Mouse (Mus musculus): ENCODE measurements around the gene Sptbn1. TPM values are rescaled to one million over a fixed set of nuclear protein-coding genes. Genes with fewer than 3 reads are reported as not detected.

The Sptbn1 gene
- polyA plus RNA-seq, 1 experiment from 2014 or later: 220 TPM

DNA sequence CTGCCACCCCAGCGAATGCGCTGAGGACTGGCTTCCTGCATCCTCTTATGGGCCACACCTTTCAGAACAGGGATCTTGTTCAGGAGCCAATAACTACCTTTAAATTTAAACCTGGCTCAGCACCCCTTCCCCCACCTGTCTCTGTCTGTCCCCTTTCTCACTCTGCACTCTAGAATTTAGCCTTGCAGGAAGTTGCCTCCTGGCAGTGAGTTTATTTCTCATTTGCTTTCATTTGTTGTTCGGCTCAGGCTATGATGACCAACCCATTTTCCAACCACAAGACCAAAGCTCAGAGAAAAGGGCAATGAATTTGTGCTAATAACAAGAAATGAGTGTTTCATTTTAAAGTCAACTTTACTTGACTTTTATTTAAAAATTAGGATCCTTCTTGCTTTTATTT is 77.9 kb downstream of the Sptbn1 start:
- no peak for ATAC-seq
- Histone ChIP-seq H3K4me1 (ENCODE audit: insufficient read depth, low read depth, low read length) (peaks cover 5% of the 10 kb centered on the region; the same call in 1 of the 2 replicates), H3K9me3 (ENCODE audit: low read length) (no peaks in the 10 kb centered on the region), H3K27ac (ENCODE audit: low read length) (no peak overlapping the region), H3K36me3 (ENCODE audit: insufficient read depth, low read length) (peaks cover 5% of the 10 kb centered on the region; the same call in 1 of the 2 replicates), H3K4me3 (ENCODE audit: low read depth, low read length) (no peak overlapping the region), H3K4me2 (replicated peaks; ENCODE audit: low read depth, low read length) (no peak overlapping the region), H3K27me3 (replicated peaks; ENCODE audit: insufficient read depth, low read length) (no peaks in the 10 kb centered on the region), H3K9ac (replicated peaks; ENCODE audit: low read depth) (no peak overlapping the region)
- DNase-seq (ENCODE audit: low spot score): no peak
- no peak for TF ChIP-seq EP300 (IDR thresholded peaks at IDR 0.05)
- TF ChIP-seq CTCF (IDR thresholded peaks at IDR 0.05): no peak
- WGBS: 75% methylated on average over 3 of the region's 3 CpGs

DNA sequence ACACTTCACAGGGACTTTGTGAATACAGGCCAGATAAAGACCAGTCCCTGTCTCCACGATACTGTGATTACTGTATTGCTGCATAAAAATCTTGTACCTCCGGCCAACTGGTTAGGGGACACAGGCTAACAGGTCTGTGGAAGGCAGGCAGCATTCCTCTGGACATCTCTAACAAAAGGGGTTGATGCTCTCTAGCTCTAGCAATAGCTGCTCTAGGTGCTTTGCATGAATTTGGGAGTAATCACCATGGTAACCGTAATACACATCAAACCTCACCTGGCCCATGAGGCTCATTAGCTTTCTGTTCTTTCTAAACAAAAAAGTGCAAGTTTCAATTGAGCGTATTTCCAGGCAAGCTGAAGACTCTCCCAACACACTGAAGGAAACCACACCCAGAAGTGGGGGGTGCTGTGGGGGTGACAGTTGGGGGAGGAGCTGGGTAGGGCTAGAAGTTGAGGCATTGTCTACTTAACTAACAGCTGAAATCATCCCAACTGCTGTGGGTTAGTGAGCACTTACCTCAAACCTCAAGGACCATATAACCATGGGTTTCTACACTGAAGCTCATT is 81.0 kb downstream of the Sptbn1 start:
- WGBS: 66% methylated on average over 4 of the region's 4 CpGs
- H3K27ac ChIP-seq (ENCODE audit: low read length): peak overlapping the region; percentile 26; the same call in 1 of the 2 replicates

DNA sequence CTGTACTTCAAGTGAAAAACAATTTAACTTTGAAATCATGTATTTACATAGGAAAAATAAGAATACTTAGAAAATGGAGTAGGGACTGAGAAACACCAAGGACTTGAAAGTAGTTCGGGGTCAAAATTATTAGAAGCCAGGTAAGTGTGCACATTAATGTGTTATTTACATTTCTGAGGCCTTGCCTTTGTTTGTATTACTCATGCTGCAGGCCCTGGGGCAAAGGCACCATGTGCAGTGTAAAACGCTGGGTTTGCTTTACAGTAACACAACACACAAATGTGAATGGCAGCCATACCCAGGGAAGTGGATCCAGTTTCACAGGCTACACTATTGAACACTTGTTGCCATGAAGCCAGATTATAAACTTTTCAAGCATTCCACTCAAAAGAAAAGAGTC is 83.4 kb downstream of the Sptbn1 start:
- WGBS: 48% methylated on average over 2 of the region's 2 CpGs
- TF ChIP-seq EP300 (IDR thresholded peaks at IDR 0.05) (no peak), CTCF (IDR thresholded peaks at IDR 0.05) (no peak)

More for the DNA sequence above, 81.0 kb downstream of the Sptbn1 start:
- Histone ChIP-seq H3K9ac (replicated peaks; ENCODE audit: low read depth) (no peak overlapping the region), H3K4me1 (ENCODE audit: insufficient read depth, low read depth, low read length) (peaks cover 12% of the 10 kb centered on the region; the same call in 1 of the 2 replicates), H3K9me3 (ENCODE audit: low read length) (no peaks in the 10 kb centered on the region), H3K27me3 (replicated peaks; ENCODE audit: insufficient read depth, low read length) (no peaks in the 10 kb centered on the region), H3K4me2 (replicated peaks; ENCODE audit: low read depth, low read length) (no peak overlapping the region), H3K36me3 (ENCODE audit: insufficient read depth, low read length) (peaks cover 5% of the 10 kb centered on the region; the same call in 1 of the 2 replicates), H3K4me3 (ENCODE audit: low read depth, low read length) (no peak overlapping the region)
- ATAC-seq: peak; percentile 27
- DNase-seq (ENCODE audit: low spot score): peak; percentile 30
- no peak for TF ChIP-seq CTCF (IDR thresholded peaks at IDR 0.05)
- TF ChIP-seq EP300 (IDR thresholded peaks at IDR 0.05): no peak

DNA sequence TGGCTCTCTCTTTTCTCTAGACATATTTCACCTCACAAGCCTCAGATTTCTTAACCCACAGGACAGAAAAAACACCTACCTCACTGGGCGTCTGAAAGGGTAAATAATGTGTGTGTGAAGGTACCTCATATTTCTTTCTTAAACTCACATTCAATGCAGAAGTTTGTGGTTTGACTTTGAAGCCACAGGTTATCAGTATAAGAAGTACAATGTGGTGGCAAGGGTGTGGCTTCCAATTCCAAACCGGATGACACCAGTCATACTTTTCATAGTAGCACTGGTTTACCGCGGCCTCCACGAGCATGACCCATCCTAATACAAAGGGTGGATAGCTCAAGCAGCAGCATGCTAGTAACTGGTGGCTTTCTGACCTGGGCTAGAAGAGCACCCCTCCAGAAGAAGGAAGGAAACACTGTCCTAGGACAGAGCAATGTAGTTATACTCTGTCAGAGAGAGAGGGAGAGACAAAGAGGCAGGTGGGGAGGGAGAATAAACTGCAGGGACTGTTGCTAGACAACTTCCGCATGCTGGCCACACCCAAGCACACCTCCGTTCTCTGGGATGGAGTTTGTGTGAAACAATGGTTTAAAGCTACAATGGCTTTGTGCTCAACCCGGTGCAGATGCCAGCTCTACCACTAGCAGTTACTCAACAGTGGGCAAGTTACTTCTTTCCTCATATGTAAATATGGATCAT is 85.1 kb downstream of the Sptbn1 start:
- Histone ChIP-seq H3K4me1 (ENCODE audit: insufficient read depth, low read depth, low read length) (peaks cover 16% of the 10 kb centered on the region; the same call in 1 of the 2 replicates), H3K36me3 (ENCODE audit: insufficient read depth, low read length) (no peaks in the 10 kb centered on the region), H3K4me2 (replicated peaks; ENCODE audit: low read depth, low read length) (no peak overlapping the region), H3K9me3 (ENCODE audit: low read length) (no peaks in the 10 kb centered on the region), H3K27me3 (replicated peaks; ENCODE audit: insufficient read depth, low read length) (no peaks in the 10 kb centered on the region), H3K27ac (ENCODE audit: low read length) (no peak overlapping the region), H3K4me3 (ENCODE audit: low read depth, low read length) (no peak overlapping the region), H3K9ac (replicated peaks; ENCODE audit: low read depth) (no peak overlapping the region)
- TF ChIP-seq CTCF (IDR thresholded peaks at IDR 0.05) (no peak), EP300 (IDR thresholded peaks at IDR 0.05) (no peak)
- peak; percentile 48 for ATAC-seq
- no peak for DNase-seq (ENCODE audit: low spot score)
- WGBS: 53% methylated on average over 8 of the region's 8 CpGs

More for the DNA sequence above, 83.4 kb downstream of the Sptbn1 start:
- Histone ChIP-seq H3K36me3 (ENCODE audit: insufficient read depth, low read length) (no peaks in the 10 kb centered on the region), H3K4me1 (ENCODE audit: insufficient read depth, low read depth, low read length) (peaks cover 16% of the 10 kb centered on the region; the same call in 1 of the 2 replicates), H3K27ac (ENCODE audit: low read length) (peak overlapping the region; percentile 62), H3K9ac (replicated peaks; ENCODE audit: low read depth) (no peak overlapping the region), H3K4me2 (replicated peaks; ENCODE audit: low read depth, low read length) (no peak overlapping the region), H3K9me3 (ENCODE audit: low read length) (no peaks in the 10 kb centered on the region), H3K27me3 (replicated peaks; ENCODE audit: insufficient read depth, low read length) (no peaks in the 10 kb centered on the region), H3K4me3 (ENCODE audit: low read depth, low read length) (no peak overlapping the region)
- DNase-seq (ENCODE audit: low spot score): peak; percentile 56
- peak; percentile 50 for ATAC-seq

DNA sequence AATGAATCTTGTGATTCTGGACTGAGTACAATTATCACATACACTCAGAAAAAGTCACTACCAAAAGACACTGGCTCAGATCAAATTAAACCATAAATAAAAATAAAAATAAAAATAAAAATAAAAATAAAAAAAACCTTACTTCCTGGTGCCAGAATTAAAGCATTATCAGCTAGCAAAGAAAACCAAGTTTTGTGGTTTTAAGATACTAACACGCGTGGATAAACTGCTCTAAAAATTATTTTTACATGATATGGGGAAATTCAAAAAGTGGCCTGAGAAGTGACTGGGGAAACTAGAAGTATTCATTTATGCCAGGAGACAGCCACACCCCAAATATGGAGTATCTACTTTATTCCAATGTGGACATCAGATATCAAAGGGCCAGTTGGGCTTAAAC is 89.8 kb downstream of the Sptbn1 start:
- Histone ChIP-seq H3K4me3 (ENCODE audit: low read depth, low read length) (no peak overlapping the region), H3K4me2 (replicated peaks; ENCODE audit: low read depth, low read length) (no peak overlapping the region), H3K4me1 (ENCODE audit: insufficient read depth, low read depth, low read length) (peaks cover 18% of the 10 kb centered on the region), H3K27me3 (replicated peaks; ENCODE audit: insufficient read depth, low read length) (no peaks in the 10 kb centered on the region), H3K27ac (ENCODE audit: low read length) (no peak overlapping the region), H3K9ac (replicated peaks; ENCODE audit: low read depth) (no peak overlapping the region), H3K9me3 (ENCODE audit: low read length) (no peaks in the 10 kb centered on the region), H3K36me3 (ENCODE audit: insufficient read depth, low read length) (no peaks in the 10 kb centered on the region)
- 95% methylated on average over 2 of the region's 2 CpGs for WGBS
- TF ChIP-seq EP300 (IDR thresholded peaks at IDR 0.05): no peak
- no peak for TF ChIP-seq CTCF (IDR thresholded peaks at IDR 0.05)
- DNase-seq (ENCODE audit: low spot score): no peak
- ATAC-seq: no peak

DNA sequence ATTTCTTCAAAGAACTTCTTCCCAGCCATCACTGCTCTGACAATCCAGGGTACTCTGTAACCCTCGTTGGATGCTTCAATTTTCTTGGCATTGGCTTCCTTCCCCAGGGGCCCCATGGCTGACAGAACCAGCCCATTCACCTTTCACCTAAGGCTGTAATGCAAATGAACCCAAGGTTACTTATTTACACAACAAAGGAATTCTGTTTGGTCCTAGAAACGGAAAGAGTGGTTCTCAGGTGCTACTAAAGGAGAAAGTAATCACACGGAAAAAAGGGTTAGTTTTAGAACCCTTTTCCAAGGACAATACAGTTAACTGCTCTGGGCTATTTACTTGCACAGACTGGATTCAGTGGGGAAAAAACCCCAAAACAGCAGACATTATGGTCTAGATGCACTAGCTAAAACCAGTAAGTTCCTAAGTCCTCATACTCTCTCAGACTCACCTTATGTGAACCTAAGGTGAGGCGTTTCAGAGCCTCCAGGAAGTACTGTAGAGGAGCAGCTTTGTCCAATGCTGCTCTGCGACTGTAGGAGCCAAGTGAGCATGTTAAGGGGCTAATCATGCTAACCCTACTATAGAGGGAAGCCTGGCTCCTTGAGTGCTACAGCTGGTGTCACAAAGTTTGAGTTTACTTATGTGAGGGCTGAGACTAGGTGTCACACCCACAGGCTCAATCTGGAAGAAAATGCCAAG is 90.7 kb downstream of the Sptbn1 start:
- Histone ChIP-seq H3K9ac (replicated peaks; ENCODE audit: low read depth) (no peak overlapping the region), H3K27ac (ENCODE audit: low read length) (no peak overlapping the region), H3K4me2 (replicated peaks; ENCODE audit: low read depth, low read length) (no peak overlapping the region), H3K9me3 (ENCODE audit: low read length) (no peaks in the 10 kb centered on the region), H3K36me3 (ENCODE audit: insufficient read depth, low read length) (no peaks in the 10 kb centered on the region), H3K4me3 (ENCODE audit: low read depth, low read length) (no peak overlapping the region), H3K27me3 (replicated peaks; ENCODE audit: insufficient read depth, low read length) (no peaks in the 10 kb centered on the region), H3K4me1 (ENCODE audit: insufficient read depth, low read depth, low read length) (peaks cover 13% of the 10 kb centered on the region)
- peak; percentile 19; the same call in 1 of the 2 replicates for ATAC-seq
- no peak for DNase-seq (ENCODE audit: low spot score)
- WGBS: 37% methylated on average over 5 of the region's 5 CpGs
- TF ChIP-seq EP300 (IDR thresholded peaks at IDR 0.05) (no peak), CTCF (IDR thresholded peaks at IDR 0.05) (no peak)
